Mouse (Mus musculus) ovary, postnatal 36 days (tissue): ENCODE results near the gene Tmtc1.

Experiments used
- DNase-seq: peaks from one replicate; pipeline ENCODE4 v3.0.0; 2022; ENCODE audit warnings: low spot score, mixed read lengths

Gene Tmtc1

GRCm38 (mm10) chr6:148244836-148245235 is 199.4 kb downstream of the Tmtc1 start:
- no peak for DNase-seq

DNA sequence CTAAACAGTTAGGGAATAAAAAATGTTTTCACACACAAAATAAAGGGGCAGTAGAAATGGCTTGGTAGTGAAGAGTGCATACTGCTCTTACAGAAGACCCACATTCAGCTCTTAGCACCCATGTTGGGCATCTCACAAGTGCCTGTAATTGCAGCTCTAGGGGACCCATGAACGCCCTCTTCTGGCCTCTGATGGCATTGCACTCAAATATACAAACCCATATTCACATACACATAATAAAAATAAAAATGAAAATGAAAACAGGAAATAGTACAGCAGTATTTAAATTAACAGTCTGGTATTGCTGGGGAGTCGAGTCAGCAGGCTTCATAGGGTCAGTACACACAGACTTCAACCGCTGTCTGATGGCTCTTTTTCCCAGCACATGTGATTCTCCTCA is 201.9 kb downstream of the Tmtc1 start:
- DNase-seq, result no peak

GRCm38 (mm10) chr6:148241685-148242084 is 202.5 kb downstream of the Tmtc1 start:
- DNase-seq, result no peak

- no peak for DNase-seq
Observed at GRCm38 (mm10) chr6:148239311-148239710, 204.9 kb downstream of the Tmtc1 start.

DNA sequence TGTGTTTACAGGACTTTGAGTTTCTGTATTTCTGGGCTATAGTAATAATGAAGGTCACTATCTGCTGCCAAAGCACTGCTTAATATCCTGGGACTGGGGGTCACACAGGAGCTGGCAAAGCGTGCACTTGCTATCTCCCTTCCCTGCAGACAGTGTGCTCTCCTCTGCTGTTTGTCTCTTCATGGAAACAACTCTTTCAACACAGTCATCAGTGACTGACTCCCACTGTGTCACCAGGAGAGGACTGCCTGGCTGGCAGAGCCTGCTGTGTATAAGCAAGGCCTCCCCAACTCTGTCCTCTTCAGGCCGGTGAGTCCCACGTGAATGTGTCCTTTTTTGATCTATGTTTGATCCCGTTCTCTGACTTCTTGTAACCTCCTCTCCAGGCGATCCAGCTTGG is 206.7 kb downstream of the Tmtc1 start:
- DNase-seq, result peak; percentile 10

DNA sequence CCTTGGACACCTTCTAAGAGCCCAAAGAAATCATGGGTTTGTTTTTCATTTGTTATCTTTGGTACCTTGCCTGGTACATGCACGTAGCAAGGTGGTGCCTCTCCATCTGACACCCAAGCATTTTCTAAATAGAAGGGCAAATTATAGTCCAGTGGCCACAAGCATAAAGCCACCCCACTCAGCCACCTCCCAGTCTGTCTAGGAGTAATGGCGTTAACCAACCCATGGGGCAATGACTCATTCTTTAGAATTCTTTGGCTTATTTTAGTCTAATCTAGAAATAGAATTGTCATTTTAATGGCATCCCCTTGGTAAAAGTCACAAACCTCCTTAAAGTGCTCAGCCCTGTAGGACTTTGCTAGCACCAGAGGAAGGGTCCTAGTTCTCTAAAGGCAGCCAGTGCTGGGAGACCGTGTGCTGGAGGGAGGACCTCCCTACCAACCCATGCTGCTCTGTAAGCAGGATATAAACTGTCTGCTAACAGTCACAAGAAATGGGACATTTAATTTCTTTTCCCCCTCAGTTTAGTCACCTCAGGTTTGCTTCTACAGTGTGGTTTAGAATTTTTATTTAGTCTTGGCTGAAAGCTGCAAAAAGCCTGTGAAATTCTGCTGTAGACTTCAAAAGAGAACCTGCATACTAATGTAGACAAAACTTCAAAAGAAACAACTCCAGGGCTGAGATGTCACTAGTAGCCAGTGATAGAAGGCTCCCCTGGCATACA is 209.9 kb downstream of the Tmtc1 start:
- DNase-seq, result no peak

DNA sequence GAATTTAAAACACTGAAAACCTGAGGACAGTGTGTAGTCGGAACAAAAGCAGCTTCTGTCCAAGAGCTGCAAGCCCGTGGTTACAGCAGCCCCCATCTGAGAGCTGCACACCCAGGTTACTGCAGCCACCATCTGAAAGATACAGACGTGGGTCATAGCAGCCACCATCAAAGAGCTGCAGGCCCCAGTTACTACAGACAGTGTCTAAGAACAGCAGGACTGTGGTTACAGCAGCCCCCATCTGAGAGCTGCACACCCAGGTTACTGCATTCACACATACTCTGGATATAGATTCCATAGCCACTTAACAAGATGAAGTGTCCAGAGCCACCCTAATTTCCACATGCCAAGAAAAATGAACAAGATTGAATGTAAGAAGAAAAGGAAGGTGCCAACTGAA is 216.6 kb downstream of the Tmtc1 start:
- DNase-seq, result no peak

- DNase-seq, result no peak
Observed at GRCm38 (mm10) chr6:148222686-148223085, 221.5 kb downstream of the Tmtc1 start.

DNA sequence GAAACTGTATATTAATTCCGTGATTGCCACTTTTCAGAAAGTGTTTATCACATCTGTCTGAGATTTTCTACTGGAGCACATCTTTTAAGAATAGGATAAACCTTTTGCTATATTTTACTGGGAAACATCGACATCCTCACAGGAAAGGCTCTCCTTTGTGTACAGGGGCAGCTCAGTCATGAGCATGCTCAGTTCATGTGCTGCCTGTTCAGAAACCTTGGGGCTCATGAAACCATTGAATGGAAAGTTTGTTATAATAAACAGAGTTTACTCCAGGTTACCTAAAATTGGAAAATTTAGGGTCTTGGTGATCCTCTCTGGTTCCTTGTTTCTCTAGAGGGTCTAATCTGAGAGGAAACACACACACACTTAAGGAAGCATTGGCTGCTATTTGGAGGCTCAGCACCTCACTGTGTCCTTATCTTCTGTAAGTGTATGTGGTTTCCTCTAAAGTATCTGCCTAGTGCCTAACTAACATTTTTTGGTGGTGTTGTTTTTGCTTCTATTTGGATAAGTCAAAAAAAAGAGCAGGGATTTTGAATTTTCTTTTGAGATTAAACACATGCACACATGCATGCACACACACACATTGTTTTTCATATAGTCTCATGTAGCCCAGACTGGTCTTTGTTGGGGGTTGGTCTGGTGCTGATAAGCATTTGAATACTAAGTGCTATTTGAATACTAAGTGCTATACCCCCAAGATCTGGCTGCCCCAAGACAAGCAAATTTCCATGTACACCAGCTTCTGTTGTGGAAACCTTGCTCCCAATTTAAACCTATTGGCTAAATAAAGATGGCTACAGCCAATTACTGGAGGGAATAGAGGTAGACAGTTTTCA is 225.7 kb downstream of the Tmtc1 start:
- no peak for DNase-seq

DNA sequence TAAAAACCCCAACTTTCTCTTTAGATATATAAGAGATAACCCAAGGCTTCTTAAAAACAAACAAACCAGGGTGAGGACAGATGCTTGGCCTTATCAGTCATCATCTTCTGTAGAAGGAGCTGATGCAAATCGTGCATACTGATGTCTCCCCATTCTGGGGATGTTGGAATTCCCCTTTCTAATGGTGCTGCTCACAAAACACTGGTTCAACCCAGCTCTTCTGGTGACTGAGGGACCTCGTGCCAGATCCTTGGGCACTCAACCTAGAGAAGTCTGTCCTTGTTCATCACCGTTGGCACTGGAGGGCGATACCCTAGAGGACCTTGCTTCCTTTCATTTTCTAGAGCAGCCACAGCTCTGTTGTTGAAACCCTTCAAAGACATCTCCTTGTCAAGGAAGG is 227.4 kb downstream of the Tmtc1 start:
- DNase-seq, result no peak

GRCm38 (mm10) chr6:148214765-148215164 is 229.4 kb downstream of the Tmtc1 start:
- DNase-seq, result peak; percentile 13

DNA sequence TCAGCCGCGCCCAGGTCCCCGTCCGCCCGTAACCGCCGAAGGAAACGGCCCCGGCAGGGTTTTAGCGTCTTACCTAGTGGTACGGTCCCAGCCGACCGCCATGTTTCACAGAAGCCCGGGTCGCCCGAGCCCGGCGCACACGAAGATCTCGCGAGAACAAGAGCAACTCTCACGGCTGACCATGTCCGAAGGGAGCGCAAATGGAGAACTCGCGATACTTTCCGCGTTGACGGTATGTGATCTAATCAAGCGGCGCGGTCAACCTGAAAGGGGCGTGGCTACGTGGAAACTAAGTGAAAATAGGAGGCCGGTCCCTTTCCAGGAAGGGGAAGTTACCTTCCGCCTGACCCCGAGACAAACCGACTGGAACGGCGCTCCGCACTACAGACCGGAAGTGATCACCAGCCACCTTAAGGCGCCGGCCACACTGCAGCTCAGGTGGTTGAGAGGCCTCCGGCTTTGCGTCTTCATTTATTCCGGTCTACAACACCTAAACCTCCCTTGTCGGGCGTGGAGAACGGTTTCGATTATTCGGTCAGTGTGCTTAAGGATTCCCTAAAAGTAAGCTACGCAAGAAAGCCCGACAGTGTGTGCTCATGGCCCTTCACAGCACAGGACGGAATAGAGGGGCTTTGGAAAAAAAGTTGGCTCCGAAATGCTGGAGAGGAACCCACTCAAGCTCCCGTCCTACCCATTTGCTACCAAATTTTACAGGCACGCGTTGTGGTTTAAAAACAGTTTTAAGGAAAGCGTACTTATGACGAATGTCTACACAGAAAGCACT is 232.1 kb downstream of the Tmtc1 start, which contains the start of gene Ergic2:
Gene Ergic2, minus strand, starts transcription at position 478 of the 784 bp plus-strand sequence.
- peak; percentile 93 for DNase-seq

DNA sequence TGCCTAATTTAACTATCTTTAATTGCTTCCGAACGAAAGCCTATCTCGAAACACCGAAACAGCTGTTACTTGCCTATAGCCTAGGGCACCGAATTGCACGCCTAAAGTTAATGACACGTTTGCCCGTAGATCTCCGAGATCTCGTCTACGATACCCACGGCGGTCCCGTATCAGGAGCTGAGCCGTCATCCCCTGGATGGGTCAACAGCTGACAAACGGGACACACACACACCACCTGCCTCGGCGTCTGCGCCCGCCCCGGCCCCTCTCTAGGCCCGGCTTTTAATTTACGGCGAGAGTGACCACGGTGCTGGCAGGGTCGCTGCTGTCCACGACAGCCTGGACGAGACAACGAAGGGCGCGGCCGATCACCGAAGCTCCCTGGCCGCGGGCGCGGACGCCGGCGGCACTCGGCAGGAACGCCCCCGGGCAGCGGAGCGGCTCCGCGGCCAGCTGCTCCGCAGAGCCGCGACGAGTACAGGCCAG is 232.8 kb downstream of the Tmtc1 start:
- DNase-seq, result no peak

DNA sequence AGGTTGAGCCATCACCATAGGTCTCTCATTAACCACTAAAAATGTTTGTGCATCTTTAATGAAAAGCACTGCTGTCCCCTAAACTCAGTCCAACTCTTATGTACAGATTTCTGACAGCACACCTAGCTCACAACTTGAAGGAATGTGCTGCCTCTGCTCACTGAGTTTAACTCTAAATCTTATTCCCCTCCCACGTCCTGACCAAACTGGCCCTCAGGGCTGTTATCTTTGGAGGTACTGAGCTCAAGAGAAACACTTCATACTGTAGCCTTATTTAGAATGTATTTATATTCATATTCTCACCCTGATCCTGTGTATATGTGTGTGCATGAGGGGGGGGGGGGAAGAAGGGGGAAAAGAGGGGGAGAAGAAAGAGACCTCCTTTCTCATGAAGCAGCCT is 236.7 kb downstream of the Tmtc1 start:
- DNase-seq, result no peak

GRCm38 (mm10) chr6:148205134-148205533 is 239.1 kb downstream of the Tmtc1 start:
- no peak for DNase-seq

- no peak for DNase-seq
Observed at GRCm38 (mm10) chr6:148199729-148200128, 244.5 kb downstream of the Tmtc1 start.

GRCm38 (mm10) chr6:148199177-148199576 is 245.0 kb downstream of the Tmtc1 start:
- no peak for DNase-seq

- no peak for DNase-seq
Observed at GRCm38 (mm10) chr6:148193972-148194701, 250.1 kb downstream of the Tmtc1 start.

GRCm38 (mm10) chr6:148185694-148186093 is 258.5 kb downstream of the Tmtc1 start:
- no peak for DNase-seq
